Mouse (Mus musculus) brain, embryonic 18.5 days (tissue): ENCODE results near the gene Nfatc4.
A peak's percentile ranks its signal among the peaks of the same experiment; 100 is the strongest.

Source experiments
- DNase-seq: peaks from one replicate; pipeline ENCODE4 v3.0.0-alpha.2; 2012; ENCODE audit warnings: low read depth, low spot score

The Nfatc4 gene

DNA sequence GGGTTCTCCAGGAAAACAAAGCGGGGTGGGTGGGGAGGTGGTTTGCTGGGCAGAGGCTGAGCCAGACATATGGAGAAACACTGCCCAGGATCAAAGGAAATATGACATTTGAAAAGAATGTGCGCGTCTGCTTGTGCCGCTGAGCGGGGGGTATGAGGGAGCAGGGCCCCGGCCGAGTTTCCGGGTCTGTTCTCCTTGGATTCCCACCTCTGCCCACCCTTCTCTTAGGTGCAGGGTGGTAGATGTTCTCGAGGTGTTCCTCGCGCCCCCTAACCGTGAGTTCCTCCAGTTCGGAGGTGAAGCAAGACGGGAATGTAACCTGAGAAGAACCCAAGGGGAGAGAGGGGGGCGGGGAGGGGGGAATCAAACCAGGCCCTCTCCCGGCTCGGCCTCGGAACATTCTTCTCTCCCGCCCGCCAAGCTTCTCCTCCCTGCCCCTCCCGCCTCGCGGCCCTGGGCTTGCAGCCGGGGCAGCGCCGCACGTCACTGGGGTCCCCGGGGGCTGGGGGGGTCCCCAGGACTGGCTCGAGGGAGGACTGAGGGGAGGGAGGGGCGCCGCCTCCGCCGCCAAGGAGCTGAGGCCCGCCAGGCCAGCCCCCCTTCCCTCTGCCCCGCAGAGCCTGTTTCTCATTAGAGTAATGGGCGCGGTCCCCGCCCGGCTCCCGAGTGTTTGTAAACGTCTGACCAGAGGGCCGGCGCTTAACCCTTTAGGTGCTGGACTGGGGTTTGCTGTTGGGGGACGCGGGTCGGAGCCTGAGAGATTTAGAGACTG, at the start of gene Nfatc4:
Gene Nfatc4, plus strand, starts transcription at position 154 of the 772 bp plus-strand sequence.
- no peak for DNase-seq

- DNase-seq, result no peak
Measured at GRCm38 (mm10) chr14:55776711-55777110, 46.2 kb upstream of the Nfatc4 start.

GRCm38 (mm10) chr14:55777176-55777575, 45.8 kb upstream of the Nfatc4 start:
- DNase-seq, result no peak

- DNase-seq, result no peak
Measured at GRCm38 (mm10) chr14:55777806-55778205, 45.1 kb upstream of the Nfatc4 start.

GRCm38 (mm10) chr14:55778686-55779085, 44.3 kb upstream of the Nfatc4 start:
- no peak for DNase-seq

GRCm38 (mm10) chr14:55779656-55780055, 43.3 kb upstream of the Nfatc4 start:
- DNase-seq, result no peak

DNA sequence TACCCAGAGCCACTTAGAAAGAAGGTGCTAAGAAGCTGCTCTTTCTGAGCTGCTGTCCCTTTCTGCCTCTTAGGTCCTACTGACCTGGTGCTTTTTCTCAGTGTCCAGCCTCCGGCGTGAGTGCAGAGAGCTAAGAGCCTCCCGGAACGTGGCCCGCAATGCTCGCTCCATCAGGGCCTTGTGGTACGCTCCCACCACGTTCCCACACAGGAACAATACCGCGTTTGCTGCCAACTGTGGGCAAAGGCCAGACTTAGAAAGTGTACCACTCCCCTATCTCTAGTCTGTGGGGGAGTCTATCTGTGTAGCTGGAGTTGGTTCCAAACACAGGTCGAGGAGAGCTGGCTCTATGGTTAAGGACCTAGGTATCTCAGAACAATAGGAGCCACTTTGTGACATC, 42.2 kb upstream of the Nfatc4 start:
- no peak for DNase-seq

GRCm38 (mm10) chr14:55781310-55781709, 41.6 kb upstream of the Nfatc4 start:
- no peak for DNase-seq

DNA sequence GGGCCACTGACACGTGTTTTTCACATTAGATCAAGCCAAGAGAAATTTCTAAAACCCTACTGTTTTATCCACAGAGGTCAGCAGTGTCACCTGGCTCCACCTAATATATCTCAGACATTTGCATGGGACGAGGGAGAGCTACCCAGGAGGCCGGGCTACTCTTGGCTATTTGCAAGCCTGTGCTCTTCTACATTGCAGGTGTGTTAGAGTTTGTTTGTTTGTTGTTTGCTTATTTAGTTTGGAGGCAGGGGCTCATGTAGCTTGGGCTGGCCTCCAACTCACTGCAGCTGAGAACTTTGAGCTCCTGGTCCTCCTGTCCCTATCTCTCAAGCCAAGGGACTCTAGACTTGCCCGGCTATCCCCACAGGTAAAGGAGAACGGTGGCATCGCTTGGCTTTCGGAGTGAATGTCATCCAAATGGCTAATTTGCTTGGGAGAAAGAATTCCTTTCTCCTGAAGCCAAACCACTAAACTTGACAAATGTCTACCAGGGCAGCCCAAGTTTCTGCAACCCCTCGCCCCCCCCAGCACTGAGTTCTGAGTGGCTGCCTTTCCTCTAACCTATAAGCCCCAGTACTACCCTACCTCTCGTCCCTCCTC, 40.5 kb upstream of the Nfatc4 start:
- DNase-seq, result no peak

GRCm38 (mm10) chr14:55783171-55783957, 39.6 kb upstream of the Nfatc4 start:
- DNase-seq, result no peak

DNA sequence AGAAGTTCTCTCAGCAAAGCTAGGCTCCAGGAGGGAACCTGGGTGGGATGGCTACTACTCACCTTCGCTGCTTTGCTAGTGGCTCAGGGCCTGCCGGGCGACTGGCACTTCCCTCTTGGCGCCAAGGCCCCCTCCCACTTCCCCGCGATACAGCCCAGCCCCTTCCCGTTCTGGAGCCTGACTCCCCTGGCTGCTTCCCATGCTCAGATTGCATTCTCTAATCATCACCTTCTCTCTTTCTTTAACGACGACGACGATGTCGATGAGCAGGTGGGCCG, 39.0 kb upstream of the Nfatc4 start, which contains the start of gene Adcy4:
Gene Adcy4, minus strand, starts transcription at position 138 of the 278 bp plus-strand sequence.
- DNase-seq, result no peak

DNA sequence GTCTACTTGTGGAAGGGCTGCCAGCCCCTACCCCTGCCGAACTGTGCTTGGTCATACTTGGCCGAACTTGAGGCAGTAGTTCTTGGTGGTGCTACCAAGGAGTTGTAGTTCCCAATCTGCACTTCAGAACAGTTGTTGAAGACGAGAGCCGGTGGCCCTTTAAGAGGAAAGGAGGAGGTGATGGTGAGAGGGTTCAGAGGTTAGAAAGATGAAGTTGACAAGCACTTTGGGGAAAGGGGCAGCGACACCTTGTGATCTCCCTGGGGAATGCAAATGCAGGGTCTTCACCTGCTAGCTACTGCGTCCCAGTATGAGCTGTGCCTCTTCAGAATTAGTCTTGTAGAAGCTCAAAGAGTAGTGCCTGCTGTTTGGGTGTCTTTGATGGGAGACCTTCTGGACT, 37.7 kb upstream of the Nfatc4 start:
- no peak for DNase-seq

DNA sequence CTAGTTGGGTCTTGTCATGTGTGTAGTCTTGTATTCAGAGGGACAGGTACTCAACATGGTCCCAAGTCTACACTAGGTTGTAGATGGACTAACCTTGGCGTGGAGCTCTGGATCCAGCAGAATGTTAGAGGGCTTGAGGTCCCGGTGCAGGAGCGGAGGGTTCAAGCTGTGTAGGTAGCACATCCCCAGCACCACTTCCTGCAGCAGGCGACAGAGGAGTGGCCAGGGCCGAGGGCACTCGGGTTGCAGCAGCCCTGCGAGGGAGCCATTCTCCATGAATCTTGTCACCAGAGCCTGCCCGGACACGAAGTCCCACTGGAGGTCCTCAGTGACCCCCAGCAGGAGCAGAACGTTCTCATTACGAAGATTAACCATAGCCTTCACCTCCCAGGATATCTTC, 35.2 kb upstream of the Nfatc4 start:
- no peak for DNase-seq

DNA sequence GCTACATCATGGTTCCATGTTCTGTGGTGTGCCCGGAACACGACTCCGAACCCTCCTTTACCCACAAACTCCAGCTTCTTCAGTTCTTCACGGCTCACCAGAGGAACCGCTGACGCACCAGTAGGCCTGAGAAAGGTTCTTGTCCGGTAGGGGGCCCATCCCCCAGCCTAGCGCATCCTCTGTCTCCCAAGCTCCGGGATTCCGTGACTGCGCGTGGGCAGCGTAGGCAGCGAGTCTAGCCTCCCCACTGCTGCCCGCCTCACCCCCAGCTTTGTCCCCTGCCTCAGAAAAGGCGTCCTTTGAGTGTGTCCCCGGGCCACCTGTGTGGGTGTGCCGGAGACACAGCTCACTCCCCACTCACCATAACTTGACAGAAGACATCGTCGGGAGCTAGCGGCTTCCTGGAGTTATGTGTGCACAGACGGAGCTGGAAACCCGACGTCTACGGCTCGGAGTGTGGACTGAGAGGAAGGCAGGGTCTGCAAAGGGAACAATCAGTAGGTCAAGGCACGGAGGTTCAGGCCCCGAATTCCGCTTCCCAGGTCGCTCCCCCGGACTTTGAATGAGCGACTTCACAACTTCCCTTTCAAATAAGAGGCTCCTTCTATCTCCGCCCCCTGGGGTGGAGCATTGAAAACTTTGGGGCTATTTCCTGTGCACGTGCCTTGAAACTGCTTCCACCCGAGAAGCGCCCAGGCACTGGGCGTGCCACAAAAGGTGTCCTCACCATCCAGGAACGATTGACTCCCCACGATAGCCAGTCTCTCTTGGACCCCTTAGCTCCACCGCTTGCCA, 34.5 kb upstream of the Nfatc4 start, which contains the start of gene Ripk3:
Gene Ripk3, minus strand, starts transcription at position 610 of the 795 bp plus-strand sequence.
- no peak for DNase-seq

DNA sequence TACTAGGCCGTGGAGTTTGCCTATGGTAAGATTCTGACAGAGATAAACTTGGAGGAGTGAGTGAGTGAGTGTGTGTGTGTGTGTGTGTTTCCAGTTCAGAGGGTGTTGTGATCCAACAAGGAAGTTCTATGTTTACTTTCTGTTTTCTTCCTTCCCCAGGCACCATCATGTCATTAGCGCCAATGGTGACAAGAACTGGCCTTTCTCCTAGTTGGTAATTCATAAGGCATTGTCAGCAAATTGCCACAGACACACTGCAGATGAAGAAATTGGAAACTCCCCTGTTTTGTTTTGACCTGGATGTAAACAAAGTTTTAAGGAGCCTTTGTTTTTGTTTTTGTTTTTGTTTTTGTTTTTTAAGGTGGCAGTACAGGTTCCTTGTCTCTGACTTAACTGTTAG, 29.5 kb upstream of the Nfatc4 start:
- no peak for DNase-seq

DNA sequence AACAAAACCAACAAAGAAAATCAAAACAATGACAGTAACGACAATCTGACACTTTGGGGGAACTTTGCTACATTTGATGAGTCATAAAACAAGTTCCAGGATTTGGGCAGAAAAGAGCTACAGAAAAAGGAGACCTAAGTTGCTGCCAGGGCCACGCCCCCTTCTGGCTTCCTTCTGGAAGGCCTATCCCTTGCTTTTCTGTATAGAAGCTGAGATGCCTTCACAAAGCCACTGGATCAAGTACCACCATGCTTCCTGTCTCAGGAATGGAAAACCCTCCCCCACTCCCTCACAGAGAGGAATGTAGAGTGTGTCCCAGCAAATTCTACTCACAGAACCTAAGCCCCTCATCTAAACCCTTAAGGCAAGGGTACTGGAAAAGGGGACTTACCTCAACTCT, 29.0 kb upstream of the Nfatc4 start:
- no peak for DNase-seq

GRCm38 (mm10) chr14:55795380-55796163, 27.4 kb upstream of the Nfatc4 start:
- DNase-seq, result no peak

DNA sequence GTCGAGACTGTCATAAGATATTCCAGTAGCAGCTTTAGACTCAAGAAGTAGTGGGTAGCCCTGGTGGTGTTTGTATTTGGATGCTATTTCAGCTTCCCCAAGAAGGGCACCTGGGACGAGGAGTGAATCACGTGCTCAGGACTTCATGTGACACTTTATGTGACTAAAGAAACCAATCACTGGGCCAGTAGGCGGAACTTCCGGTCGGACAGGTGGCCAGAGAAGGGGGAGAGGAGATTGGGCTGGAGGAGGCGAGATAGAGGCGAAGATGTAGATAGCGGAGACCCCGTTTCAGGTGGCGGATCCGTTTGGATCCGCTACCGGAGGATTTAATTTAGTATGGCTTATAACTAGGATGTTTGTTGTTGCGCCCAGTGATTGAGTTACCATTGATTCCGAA, 8.1 kb upstream of the Nfatc4 start:
- peak; percentile 66 for DNase-seq

DNA sequence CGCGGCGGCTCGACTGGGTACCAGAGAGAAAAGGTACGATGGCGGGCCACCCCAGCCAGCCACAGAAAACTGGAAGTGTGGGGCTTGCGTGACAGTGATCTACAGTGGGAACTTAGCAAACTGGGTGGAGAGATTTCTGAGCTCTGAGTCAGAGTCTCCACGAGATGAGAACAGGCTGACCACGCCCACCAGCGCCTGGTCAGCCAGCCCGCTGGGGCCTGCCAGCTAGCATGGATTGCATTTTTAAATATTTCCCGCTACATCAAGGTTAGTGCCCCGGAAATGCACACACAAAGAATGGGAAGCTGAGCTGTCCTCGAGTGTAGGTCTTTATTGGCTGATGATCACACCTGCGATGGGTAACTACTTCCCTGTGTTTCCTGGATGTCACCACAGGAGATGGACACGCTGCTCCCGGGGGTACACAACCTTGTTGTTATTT, 7.6 kb upstream of the Nfatc4 start:
- no peak for DNase-seq

DNA sequence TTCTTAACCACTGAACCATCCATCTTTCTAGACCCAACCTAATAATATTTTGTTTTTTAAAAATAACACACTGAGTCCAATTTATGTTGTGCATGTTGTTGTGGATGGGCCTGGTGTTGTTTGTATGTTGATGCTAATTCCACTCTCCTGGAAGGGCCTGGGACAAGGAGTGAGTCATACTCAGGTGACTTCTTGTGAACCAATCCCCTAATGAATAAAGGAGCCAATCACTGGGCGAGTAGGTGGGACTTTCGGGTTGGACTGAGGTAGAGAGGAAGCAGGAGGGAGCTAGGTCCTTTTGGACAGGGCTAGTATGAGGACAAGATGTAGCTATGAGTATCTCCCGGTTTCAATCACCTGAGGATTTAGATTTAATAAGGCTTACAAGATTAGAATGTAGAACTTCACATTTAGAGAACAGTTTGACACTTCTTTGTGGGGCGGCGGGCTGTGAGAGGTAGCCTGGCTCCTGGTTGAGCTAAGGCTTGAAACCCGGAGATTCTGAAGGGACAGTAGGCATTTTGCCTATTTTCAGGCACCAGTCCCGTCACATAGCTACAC, 3.0 kb upstream of the Nfatc4 start:
- DNase-seq, result no peak

- no peak for DNase-seq
Measured at GRCm38 (mm10) chr14:55820576-55820975, 2.4 kb upstream of the Nfatc4 start.
